Mouse (Mus musculus): ENCODE data around the gene Ccdc78. TPM values are rescaled to one million over a fixed set of nuclear protein-coding genes. Genes with fewer than 3 reads are reported as not detected.

Gene Ccdc78
- polyA plus RNA-seq, 1 experiment from 2014 or later: 0.09 TPM

DNA sequence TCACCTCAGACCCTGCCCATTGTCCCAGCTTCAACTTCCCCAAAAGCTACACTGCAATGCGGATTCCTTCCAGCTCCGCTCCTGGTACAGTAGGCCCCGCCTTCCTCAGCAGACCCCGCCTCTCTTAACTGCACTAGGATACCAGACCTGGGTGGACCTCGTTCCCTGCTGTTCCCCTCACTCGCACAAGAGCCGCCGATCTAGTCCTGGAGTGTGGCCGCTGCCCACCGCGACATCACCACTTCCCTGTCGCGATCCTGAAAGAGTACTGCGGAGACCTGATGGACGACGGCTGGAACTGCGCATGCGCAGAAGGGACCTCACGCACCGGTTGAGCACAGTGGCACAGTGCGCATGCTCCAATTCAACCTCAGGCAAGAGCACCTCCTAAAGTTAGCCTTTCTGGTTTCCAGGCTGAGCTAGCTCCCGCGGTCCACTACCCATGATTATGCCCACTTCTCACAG is 1.1 kb upstream of the Ccdc78 start, which contains the start of gene Haghl:
Gene Haghl (minus strand): TSS at position 393 of the 465 bp plus-strand sequence.
- H3K27me3 ChIP-seq: no peaks in the 10 kb centered on the region
- under 1% methylated on average over 23 of the region's 23 CpGs for WGBS

GRCm38 (mm10) chr17:25786781-25787504 is 563 bp downstream of the Ccdc78 start:
- ATAC-seq (ENCODE audit: insufficient number of reproducible peaks, low FRiP score, low TSS enrichment, low read depth): no peak
- Histone ChIP-seq H3K4me2 (no peak overlapping the region), H3K27me3 (no peaks in the 10 kb centered on the region), H3K27ac (no peak overlapping the region), H3K36me3 (peaks cover 41% of the 10 kb centered on the region), H3K9ac (no peak overlapping the region), H3K4me3 (no peak overlapping the region), H3K9me3 (no peaks in the 10 kb centered on the region), H3K4me1 (peaks cover 43% of the 10 kb centered on the region)
- 88% methylated on average over 9 of the region's 9 CpGs for WGBS

More for the DNA sequence above, 1.1 kb upstream of the Ccdc78 start, which contains the start of gene Haghl:
- peak within 1 kb of the TSS; percentile 94 for H3K27ac ChIP-seq
- H3K4me1 ChIP-seq: peaks cover 29% of the 10 kb centered on the region
- H3K9ac ChIP-seq: peak within 1 kb of the TSS; percentile 73
- peak within 1 kb of the TSS; percentile 79 for H3K4me3 ChIP-seq
- H3K9me3 ChIP-seq: no peaks in the 10 kb centered on the region
- peaks cover 57% of the 10 kb centered on the region for H3K36me3 ChIP-seq
- ATAC-seq (ENCODE audit: insufficient number of reproducible peaks, low FRiP score, low TSS enrichment, low read depth): peak; percentile 79
- H3K4me2 ChIP-seq: peak within 1 kb of the TSS; percentile 74

GRCm38 (mm10) chr17:25791320-25791842 is 5.0 kb downstream of the Ccdc78 start:
- Histone ChIP-seq H3K4me2 (peak overlapping the region; percentile 74), H3K9ac (peak overlapping the region; percentile 64; the same call in 1 of the 2 replicates), H3K9me3 (no peaks in the 10 kb centered on the region), H3K27me3 (no peaks in the 10 kb centered on the region), H3K27ac (peak overlapping the region; percentile 93), H3K4me3 (peak overlapping the region; percentile 66), H3K36me3 (peaks cover 23% of the 10 kb centered on the region), H3K4me1 (peaks cover 49% of the 10 kb centered on the region)
- ATAC-seq (ENCODE audit: insufficient number of reproducible peaks, low FRiP score, low TSS enrichment, low read depth): no peak
- 26% methylated on average over 19 of the region's 19 CpGs for WGBS

DNA sequence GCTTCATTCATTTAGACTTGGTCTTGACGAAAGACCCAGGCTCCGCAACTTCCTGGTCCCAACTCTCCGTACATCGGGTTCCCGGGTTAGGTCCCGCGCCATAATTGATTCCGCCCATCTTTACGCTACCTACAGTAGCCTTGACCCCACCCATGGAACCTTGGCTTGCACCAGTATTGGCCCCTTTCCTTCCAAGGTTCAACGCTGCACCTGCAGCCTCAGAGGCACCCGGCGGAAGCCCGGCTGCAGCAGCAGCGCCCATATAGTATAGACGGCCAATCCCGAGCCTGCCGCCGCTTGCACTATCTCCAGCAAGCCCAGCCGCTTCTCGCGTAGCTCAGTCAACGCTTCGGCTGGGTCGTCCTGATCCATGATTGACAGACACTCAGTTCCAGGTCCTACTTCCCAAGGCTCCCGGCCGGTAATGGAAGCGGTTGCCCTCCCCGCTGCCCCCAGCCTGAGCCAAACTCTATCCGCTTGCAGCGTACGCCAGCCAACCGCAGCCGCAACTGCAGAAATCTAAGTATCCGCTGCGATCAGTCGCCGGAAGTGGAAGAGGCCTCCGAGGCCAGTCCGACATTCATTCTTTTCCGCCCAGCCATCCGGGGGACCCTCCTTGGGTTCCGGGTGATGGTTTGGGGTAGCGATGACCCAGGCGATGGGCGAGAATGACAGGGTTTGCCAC is 5.6 kb downstream of the Ccdc78 start:
- peaks cover 50% of the 10 kb centered on the region for H3K4me1 ChIP-seq
- no peaks in the 10 kb centered on the region for H3K9me3 ChIP-seq
- H3K27ac ChIP-seq: peak overlapping the region; percentile 93
- H3K36me3 ChIP-seq: peaks cover 23% of the 10 kb centered on the region
- ATAC-seq (ENCODE audit: insufficient number of reproducible peaks, low FRiP score, low TSS enrichment, low read depth): 0 out of 2 replicates have a peak, but pooled peaks have one; percentile 50
- H3K4me2 ChIP-seq: peak overlapping the region; percentile 74
- WGBS: under 1% methylated on average over 45 of the region's 45 CpGs
- peak overlapping the region; percentile 64 for H3K9ac ChIP-seq
- H3K27me3 ChIP-seq: no peaks in the 10 kb centered on the region
- H3K4me3 ChIP-seq: peak overlapping the region; percentile 66

DNA sequence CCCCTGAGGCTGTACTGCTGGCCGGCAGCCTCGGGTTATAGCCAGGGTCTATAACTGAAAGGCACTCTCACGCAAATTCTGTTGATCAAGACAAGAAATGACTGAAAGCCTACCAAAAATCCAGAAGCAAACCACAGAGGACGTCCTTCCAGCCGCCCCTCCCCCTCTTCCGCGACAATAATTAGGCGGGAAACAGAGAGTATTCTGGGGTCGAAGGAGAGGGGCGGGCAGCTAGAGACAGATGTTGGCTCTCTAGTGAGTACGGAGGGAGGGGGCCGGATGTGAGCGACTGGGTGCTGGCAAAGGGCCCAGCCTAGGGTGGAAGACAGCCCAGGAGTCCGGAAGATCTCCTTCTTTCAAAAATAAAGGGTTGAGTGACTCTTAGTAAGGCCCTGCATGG is 6.2 kb downstream of the Ccdc78 start, which contains the start of gene Fam173a:
Gene Fam173a (minus strand): TSS at position 287 of the 400 bp plus-strand sequence.
- H3K9ac ChIP-seq: peak within 1 kb of the TSS; percentile 64
- no peaks in the 10 kb centered on the region for H3K27me3 ChIP-seq
- peaks cover 20% of the 10 kb centered on the region for H3K36me3 ChIP-seq
- peak within 1 kb of the TSS; percentile 74 for H3K4me2 ChIP-seq
- peaks cover 57% of the 10 kb centered on the region for H3K4me1 ChIP-seq
- 0 out of 2 replicates have a peak, but pooled peaks have one; percentile 46 for ATAC-seq (ENCODE audit: insufficient number of reproducible peaks, low FRiP score, low TSS enrichment, low read depth)
- peak within 1 kb of the TSS; percentile 66 for H3K4me3 ChIP-seq
- under 1% methylated on average over 14 of the region's 14 CpGs for WGBS
- H3K27ac ChIP-seq: peak within 1 kb of the TSS; percentile 93
- no peaks in the 10 kb centered on the region for H3K9me3 ChIP-seq

- no peak overlapping the region for H3K4me2 ChIP-seq
- no peak overlapping the region for H3K27ac ChIP-seq
- ATAC-seq (ENCODE audit: insufficient number of reproducible peaks, low FRiP score, low TSS enrichment, low read depth): no peak
- WGBS: 82% methylated on average over 13 of the region's 13 CpGs
- H3K4me1 ChIP-seq: peaks cover 58% of the 10 kb centered on the region
- peaks cover 9% of the 10 kb centered on the region for H3K36me3 ChIP-seq
- no peak overlapping the region for H3K9ac ChIP-seq
- H3K9me3 ChIP-seq: no peaks in the 10 kb centered on the region
- no peaks in the 10 kb centered on the region for H3K27me3 ChIP-seq
- no peak overlapping the region for H3K4me3 ChIP-seq
Observed at GRCm38 (mm10) chr17:25794197-25794596, 7.8 kb downstream of the Ccdc78 start.

DNA sequence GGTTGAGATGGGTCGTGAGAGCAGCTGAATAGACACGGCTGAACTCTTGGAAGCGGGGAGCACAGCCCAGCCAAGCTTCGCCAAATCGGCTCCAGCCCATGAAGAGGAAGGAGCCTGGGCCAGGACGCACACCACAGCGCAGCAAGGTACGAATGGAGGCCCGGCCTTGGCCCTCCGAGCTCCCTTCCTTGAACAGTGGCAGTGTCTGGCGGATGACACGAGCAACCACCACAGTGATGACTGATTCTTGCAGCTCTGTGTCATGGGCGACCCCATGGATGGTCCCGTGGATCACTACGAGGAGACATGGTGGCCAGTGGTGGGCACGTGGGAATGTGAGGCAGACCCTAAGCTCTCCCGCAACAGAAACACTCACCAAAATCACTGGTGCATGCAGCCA is 8.6 kb downstream of the Ccdc78 start:
- H3K9me3 ChIP-seq: no peaks in the 10 kb centered on the region
- 0 out of 2 replicates have a peak, but pooled peaks cover 3% of the 10 kb centered on the region for H3K36me3 ChIP-seq
- no peak for ATAC-seq (ENCODE audit: insufficient number of reproducible peaks, low FRiP score, low TSS enrichment, low read depth)
- no peaks in the 10 kb centered on the region for H3K27me3 ChIP-seq
- WGBS: 89% methylated on average over 17 of the region's 17 CpGs
- 0 out of 2 replicates have a peak overlapping the region, but pooled peaks have one; percentile 79 for H3K4me3 ChIP-seq
- H3K4me2 ChIP-seq: peak overlapping the region; percentile 68; the same call in 1 of the 2 replicates
- H3K4me1 ChIP-seq: peaks cover 58% of the 10 kb centered on the region
- H3K27ac ChIP-seq: no peak overlapping the region
- H3K9ac ChIP-seq: no peak overlapping the region

- 28% methylated on average over 6 of the region's 6 CpGs for WGBS
- no peak for ATAC-seq (ENCODE audit: insufficient number of reproducible peaks, low FRiP score, low TSS enrichment, low read depth)
- Histone ChIP-seq H3K36me3 (0 out of 2 replicates have a peak, but pooled peaks cover 3% of the 10 kb centered on the region), H3K4me1 (peaks cover 55% of the 10 kb centered on the region), H3K4me3 (peak within 1 kb of the TSS; percentile 79), H3K27ac (no peak within 1 kb of the TSS), H3K27me3 (no peaks in the 10 kb centered on the region), H3K9me3 (no peaks in the 10 kb centered on the region), H3K4me2 (peak within 1 kb of the TSS; percentile 68), H3K9ac (peak within 1 kb of the TSS; percentile 56)
Observed at GRCm38 (mm10) chr17:25795609-25796092, 9.3 kb downstream of the Ccdc78 start, which contains the start of gene AC134908.4. Gene AC134908.4 (minus strand): TSS chr17:25795659.

GRCm38 (mm10) chr17:25796211-25796771 is 9.9 kb downstream of the Ccdc78 start:
- no peak overlapping the region for H3K27ac ChIP-seq
- H3K27me3 ChIP-seq: peaks cover 2% of the 10 kb centered on the region; the same call in 1 of the 2 replicates
- H3K4me2 ChIP-seq: peak overlapping the region; percentile 68
- H3K4me3 ChIP-seq: peak overlapping the region; percentile 79
- H3K4me1 ChIP-seq: peaks cover 49% of the 10 kb centered on the region
- H3K36me3 ChIP-seq: 0 out of 2 replicates have a peak, but pooled peaks cover 3% of the 10 kb centered on the region
- 2% methylated on average over 36 of the region's 37 CpGs for WGBS
- H3K9me3 ChIP-seq: no peaks in the 10 kb centered on the region
- H3K9ac ChIP-seq: peak overlapping the region; percentile 56
- ATAC-seq (ENCODE audit: insufficient number of reproducible peaks, low FRiP score, low TSS enrichment, low read depth): 0 out of 2 replicates have a peak, but pooled peaks have one; percentile 11

DNA sequence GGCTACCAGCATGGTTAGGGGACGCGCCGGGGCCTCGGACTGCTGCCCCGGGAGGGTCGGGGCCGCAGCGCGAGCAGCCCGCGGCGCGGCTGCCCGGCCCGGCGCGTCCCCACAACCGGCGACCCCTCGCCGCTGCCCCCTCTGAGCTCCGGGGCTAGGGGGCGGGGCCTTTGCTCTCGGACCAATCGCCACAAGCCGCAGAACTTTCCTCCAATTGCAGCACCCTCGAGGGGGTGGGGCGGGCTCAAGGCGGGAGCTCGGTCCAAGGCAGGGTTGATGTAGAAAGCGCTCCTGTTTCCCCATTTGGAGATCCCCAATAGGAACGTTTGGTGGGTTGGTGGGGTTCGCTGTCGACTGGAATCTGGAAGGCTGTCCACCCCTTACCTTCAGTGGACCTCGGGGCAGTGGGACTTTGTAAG is 10.6 kb downstream of the Ccdc78 start, which contains the start of gene Metrn:
Gene Metrn (minus strand): TSS at position 186 of the 419 bp plus-strand sequence.
- Histone ChIP-seq H3K9me3 (no peaks in the 10 kb centered on the region), H3K4me1 (peaks cover 44% of the 10 kb centered on the region), H3K27me3 (peaks cover 6% of the 10 kb centered on the region), H3K4me2 (peak within 1 kb of the TSS; percentile 68), H3K9ac (peak within 1 kb of the TSS; percentile 56), H3K4me3 (peak within 1 kb of the TSS; percentile 79), H3K27ac (no peak within 1 kb of the TSS), H3K36me3 (0 out of 2 replicates have a peak, but pooled peaks cover 3% of the 10 kb centered on the region)
- WGBS: 1% methylated on average over 34 of the region's 35 CpGs
- peak; percentile 70; the same call in 1 of the 2 replicates for ATAC-seq (ENCODE audit: insufficient number of reproducible peaks, low FRiP score, low TSS enrichment, low read depth)

- H3K9me3 ChIP-seq: no peaks in the 10 kb centered on the region
- ATAC-seq (ENCODE audit: insufficient number of reproducible peaks, low FRiP score, low TSS enrichment, low read depth): no peak
- no peak overlapping the region for H3K9ac ChIP-seq
- H3K27ac ChIP-seq: no peak overlapping the region
- peaks cover 12% of the 10 kb centered on the region for H3K4me1 ChIP-seq
- no peaks in the 10 kb centered on the region for H3K36me3 ChIP-seq
- H3K27me3 ChIP-seq: peaks cover 34% of the 10 kb centered on the region
- H3K4me3 ChIP-seq: no peak overlapping the region
- H3K4me2 ChIP-seq: no peak overlapping the region
- 6% methylated on average over 6 of the region's 6 CpGs for WGBS
Observed at GRCm38 (mm10) chr17:25801029-25801428, 14.6 kb downstream of the Ccdc78 start.
